Mouse (Mus musculus) natural killer cell, adult 2 months (primary cell): ENCODE results near the gene Mef2d.
"Not testable (repeated sequence)": the region's sequence is repeated elsewhere in the genome, so short reads cannot be mapped to it uniquely, and the experiment has no call there.

Source experiments
- DNase-seq, 2 experiments: peaks; one replicate each; pipeline ENCODE4 v3.0.0; 2022; ENCODE audit warnings: low spot score in 2 of 2

Mef2d gene

GRCm38 (mm10) chr3:88150061-88150998 lies 8.2 kb downstream of the Mef2d start:
- DNase-seq, result no peak

- peak; percentile 52 to 72 for DNase-seq
Measured at GRCm38 (mm10) chr3:88150999-88151364, 8.8 kb downstream of the Mef2d start.

GRCm38 (mm10) chr3:88152056-88152455 lies 9.9 kb downstream of the Mef2d start:
- DNase-seq, result no peak

DNA sequence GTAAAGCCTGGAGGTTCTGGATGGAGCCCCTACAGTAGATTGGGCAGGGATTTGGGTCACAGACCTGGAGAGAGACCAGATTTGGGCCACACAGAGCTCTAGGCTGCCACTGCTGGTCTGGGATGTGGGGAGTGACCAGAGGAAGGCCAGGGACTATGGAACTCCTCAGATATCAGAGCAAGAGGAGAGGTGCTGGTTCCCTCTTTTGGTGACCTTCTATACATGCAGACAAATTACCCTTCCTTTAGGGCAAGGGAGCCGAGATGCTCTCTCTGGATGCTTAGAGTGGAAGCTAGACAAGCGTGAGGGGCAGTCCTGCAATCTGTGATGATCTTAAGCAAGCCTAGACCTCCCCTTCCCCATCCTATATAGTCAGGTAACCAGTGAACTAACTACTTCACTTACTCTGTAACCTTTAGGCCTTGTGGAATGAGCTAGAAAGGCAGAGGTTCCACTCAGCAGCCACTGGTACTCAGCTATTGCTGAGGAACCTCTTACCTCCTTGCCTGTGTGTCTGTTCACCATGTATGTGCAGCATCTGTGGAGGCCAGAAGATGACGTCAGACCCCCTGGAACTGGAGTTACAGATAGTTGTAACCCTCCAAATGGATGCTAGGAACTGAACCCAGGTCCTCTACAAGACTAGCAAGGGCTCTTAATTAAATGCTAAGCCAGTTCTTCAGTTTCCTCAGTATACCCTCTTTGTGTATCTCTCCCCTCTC lies 11.3 kb downstream of the Mef2d start:
- no peak for DNase-seq

DNA sequence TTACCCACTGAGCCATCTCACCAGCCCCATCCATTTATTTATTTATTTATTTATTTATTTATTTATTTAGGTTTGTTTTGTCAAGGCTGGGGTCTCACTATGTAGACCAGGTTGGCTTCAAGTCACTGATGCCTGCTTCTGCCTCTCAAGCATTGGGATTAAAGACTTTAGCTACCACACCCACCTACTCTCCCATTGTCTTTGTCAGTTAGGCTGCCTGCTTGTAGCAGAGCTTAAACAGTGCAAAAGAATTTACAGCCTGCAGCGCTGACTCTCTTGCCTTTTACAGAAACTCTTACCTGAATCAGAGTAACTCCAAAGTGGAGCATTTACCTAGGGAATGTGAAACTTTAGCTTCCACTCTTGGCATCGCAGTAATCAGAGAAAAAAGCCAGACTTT lies 12.1 kb downstream of the Mef2d start:
- no peak for DNase-seq

DNA sequence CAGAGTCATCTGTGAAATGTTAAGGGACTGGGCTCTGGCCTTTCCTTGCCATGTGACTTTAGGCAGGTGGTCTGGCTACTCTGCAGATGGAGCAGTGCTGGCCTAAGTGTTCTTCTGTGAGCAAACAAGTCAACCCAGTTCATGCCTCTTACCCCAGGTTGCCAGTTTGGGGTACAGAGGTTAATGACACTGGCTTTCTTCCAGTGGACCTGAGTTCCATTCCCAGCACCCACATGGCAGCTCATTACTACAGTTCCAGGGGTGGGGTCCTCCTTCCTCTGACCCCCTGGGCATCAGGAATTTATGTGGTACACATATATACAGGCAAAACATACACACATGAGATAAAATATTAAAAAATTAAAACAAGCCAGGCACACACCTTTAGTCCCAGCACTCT lies 14.6 kb downstream of the Mef2d start:
- no peak for DNase-seq

DNA sequence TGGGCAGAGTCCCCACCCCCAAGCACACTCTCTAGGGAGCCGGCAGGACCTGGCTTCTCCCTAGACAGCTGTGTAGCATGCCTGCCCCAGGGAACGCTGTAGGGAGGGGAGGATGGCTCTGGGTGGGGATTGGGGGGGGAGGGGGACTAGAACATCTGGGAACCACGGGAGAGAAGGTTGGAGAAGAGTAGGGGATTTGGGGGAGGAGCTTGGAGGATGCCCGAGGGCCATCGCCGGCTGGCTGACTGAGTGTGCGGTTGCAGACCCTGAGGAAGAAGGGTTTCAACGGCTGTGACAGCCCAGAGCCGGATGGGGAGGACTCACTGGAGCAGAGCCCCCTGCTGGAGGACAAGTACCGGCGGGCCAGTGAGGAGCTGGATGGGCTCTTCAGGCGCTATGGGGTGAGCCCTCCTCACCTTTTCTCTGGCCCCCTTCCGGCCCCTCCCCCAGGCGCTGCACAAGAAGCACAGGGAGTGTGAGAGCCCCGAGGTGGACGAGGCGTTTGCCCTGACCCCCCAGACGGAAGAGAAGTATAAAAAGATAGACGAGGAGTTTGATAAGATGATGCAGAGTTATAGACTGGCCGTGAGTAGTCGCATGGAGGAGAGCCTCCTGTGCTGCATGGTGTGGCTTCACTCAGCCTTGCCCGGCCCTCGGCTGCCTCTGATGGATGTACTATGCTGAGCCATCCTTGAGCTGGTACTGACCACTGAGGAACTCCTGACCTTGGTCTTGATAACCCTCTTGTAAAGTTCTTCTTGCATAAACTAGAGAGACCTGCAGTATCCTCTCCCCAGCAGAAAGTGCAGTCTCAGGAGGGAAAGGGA lies 15.8 kb downstream of the Mef2d start:
- DNase-seq, result peak in 1 of 2 experiments; percentile 56

DNA sequence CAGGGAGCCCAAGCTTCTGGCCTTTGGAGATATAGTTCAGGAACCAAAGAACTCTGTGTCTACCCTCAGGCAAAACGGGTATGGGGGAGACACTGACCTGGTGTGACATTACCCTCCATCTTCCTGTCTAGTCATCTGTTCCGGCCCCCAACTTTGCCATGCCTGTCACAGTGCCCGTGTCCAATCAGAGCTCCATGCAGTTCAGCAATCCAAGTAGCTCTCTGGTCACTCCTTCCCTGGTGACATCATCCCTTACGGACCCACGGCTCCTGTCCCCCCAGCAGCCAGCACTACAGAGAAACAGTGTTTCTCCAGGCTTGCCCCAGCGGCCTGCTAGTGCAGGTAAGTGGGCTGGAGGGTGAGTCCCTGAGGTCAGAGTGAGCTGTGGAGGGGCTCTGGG lies 16.8 kb downstream of the Mef2d start:
- no peak for DNase-seq

GRCm38 (mm10) chr3:88160856-88161255 lies 18.7 kb downstream of the Mef2d start:
- no peak for DNase-seq

GRCm38 (mm10) chr3:88162259-88162658 lies 20.1 kb downstream of the Mef2d start:
- DNase-seq, result no peak

DNA sequence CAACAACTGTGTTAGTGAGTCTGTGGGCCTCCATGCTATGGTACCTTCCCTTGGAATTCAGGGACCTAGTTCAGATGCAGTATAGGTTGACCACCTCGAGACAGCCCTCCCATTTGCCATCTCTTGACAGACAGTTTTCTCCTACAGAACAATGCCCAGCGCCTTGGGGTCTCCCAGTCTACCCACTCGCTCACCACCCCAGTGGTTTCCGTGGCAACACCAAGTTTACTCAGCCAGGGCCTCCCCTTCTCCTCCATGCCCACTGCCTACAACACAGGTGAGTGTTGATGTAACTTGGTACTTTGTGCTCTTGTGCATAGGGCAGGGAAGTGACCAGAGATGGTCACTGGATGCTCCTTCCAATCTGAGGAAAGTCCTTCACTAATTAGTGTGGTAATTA lies 20.6 kb downstream of the Mef2d start:
- DNase-seq, result no peak

DNA sequence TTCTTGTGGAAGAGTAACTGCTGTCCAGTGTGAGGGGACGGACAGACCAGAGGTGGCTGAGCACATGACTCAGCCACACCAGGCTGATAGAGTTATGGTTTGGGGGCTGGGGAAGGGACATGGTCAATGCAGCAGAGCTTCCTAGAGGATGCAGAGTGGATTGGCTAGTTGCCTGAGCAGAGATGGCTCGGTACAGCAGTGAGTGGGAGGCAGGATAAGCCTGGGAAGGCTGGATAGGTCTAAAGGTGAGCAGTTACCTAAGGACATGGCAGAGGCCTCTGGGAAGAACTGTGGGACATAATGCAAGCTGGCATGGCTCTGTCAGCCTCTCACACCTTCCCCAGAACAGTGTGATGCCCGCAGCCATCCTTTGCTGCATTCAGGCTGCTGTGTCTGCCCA lies 21.7 kb downstream of the Mef2d start:
- DNase-seq, result no peak

DNA sequence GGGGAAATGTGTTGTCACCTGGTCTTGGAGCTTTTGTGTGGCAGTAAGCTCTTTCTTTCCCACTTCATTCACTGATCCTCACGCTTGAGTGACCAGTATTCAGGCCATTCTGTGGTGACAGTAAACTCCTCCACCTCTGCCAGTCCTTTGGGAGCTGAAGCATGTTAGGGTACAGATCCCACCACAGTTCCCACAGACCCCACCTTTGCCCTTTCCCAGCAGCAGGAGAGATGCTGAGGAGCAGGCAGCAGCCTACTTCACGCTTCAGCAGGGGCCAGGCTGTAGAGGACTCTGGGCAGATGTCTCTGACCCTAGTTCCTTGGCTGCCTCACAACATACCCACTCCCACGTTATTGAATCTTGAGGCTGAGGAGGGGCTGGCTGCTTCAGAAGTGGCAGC lies 22.1 kb downstream of the Mef2d start:
- DNase-seq, result no peak

DNA sequence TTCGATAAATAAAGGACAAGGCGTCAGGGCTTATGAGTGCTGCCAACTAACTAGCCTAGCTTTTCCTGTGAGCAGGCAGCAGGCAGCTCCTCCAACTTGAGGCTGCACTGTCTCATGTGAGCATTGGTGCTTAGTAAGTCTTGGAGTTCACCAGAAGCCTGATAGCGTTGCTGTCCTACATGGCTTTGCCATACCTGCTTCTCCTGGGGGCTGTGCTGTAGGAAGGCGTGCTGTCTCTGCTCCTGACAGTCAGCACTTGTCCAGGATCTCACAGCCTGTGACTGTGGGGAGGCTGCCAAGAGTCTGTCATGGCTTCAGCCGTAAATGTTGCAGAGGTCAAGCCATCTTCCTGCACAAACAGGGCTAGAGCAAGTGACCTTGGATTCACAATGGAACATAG lies 23.9 kb downstream of the Mef2d start:
- DNase-seq, result no peak

GRCm38 (mm10) chr3:88170361-88170760 lies 28.2 kb downstream of the Mef2d start:
- no peak for DNase-seq

DNA sequence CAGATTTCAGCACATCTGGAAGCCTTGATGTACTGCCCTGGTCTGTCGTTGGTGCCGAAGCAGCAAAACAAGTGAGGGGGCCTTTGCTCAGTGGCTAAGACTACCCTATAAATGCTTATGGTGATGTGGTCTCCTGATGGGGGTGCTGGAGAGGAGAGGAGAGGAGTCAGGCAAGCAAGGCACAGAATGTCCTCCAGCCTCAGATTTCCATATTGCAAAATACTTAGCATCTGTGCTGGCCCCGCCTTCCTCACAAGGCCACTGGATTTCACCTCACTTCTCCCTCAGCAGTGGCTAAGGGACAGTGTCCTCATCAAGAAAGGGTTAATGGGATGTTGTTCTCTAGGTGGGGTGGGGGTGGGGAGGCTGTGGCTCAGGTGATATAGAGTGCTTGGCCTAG lies 30.3 kb downstream of the Mef2d start:
- no peak for DNase-seq

DNA sequence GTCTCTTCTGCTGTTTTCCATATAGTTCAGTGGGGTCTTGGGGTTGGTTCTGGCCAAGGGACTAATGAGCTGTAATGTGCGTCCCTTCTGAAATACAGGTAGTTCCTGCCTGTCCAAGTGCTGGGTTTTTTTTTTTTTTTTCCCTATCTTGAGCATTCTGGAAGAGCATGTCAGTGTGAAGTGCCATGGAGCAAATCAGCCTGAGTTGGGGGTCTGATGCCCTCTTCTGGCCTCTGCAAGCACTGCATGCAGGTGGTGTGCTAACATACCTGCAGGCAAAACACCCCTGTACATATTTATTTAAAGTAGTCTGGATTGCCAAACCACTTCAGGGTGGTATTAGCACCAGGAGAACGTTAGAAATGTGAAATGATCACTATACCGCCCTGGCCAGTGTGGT lies 31.2 kb downstream of the Mef2d start:
- peak; percentile 39 to 69 for DNase-seq

GRCm38 (mm10) chr3:88174894-88175293 lies 32.7 kb downstream of the Mef2d start:
- no peak for DNase-seq

DNA sequence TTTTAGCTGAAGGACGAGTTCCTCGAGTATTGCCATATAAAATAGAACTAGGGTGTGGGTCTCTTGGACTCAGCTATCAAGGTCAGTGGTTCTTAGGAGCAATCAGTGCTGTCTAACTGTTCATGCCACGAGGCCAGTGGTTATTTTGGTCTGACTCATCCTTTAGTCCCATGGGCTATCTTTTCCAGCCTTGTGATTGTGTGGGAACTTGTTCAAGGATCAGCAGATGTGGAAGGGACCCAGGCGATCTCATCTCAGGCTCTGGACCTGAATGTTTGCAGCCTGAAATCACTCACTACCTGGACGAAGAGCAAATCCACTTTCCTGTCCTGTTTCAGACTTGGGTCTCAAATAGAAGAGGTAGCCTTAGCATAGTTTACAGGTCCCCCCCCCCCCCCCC lies 34.9 kb downstream of the Mef2d start:
- DNase-seq, result no peak

DNA sequence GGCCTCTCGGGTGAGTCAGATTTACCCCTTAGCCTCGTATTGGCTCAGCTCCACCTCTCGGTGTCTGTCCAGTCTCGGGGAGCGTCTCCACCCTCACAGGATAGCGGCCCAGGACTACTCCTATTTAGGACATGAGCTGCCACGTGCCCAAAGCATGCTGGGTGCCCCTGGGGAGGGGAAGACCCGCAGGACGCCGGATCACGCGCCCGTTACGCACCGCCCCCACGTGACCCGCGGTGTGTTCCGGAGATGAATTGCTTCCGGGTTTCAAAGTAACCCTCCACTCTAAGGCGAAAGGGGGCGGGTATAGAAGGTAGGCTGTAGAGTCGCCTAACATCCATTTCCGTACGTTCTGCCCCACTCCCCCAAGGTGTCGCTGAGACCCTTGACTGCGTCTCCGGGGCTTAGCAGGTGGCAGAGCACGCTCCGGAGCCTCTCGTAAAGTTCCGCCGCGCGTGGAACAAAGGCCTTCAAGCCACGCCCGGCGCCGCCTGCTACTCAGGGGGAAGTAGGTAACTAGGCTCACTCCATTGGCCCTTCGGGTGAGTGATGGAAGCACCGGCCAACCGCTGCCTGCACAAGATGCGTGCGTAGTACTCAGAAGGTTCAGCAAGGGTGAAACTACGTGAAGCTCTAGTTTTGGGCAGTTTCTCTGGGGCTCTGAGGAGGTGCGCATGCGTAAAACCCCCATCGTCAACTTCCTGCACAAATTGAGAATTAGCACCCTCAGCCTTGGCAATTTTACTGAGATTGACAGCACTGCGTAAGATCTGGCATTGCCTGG lies 35.6 kb downstream of the Mef2d start:
- DNase-seq, result peak; percentile 99

- not testable (repeated sequence) for DNase-seq
Measured at GRCm38 (mm10) chr3:88178346-88178733, 36.2 kb downstream of the Mef2d start.
